Mouse (Mus musculus): ENCODE data around the gene Epha6.

Epha6 gene

DNA sequence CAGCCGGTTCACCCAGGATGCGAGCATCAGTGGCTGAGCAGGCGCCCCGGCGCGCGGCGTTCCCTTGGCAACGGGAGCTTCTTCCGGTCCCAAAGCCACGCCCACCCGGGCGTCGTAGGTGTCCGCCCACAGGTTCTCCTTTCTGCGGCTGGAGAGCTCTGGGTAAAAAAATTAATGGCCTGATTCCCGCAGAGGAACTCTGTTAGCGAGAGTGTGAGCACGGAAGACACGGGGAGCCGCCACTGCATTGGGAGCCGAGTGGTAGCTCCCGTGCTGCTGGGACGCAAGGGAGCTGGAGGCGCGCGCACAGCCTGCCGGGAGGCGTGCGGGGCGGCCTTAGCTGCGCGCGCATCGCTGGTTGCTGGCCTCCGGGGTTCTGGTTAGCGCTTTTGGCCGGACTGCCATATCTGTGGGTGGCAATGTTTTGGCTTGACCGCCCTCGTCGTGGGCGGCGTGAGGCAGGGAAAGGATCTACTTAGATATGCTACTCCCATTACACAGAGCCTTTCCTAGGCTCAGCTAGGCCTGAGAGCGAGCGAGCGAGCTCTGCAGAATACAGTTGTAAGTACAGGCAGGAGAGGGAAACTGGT lies 966.1 kb downstream of the Epha6 start, which contains the start of gene Arl6:
TSS of gene Arl6 (minus strand) at position 290 of the 590 bp plus-strand sequence.
- DNase-seq, result peak; percentile 97

DNA sequence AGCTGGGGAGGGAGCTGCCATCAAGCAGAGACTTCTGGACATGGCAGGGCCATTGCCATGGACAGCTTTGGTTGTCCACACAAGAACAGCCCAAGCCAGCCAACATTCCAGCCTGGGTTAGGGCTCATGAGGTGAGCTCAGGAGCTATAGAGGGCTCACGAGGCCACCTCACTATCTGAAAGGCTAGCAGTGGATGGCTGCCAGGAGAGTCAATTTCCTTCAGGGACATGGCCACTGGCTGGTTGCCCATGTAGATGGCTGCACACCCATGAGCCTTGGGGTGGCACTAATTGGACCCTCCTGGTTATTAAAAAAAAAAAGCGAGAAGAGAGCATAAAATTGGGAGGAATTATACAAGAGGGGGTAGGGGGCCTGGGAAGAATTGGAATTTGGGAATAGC lies 970.7 kb downstream of the Epha6 start:
- DNase-seq, result peak; percentile 5 to 40

DNA sequence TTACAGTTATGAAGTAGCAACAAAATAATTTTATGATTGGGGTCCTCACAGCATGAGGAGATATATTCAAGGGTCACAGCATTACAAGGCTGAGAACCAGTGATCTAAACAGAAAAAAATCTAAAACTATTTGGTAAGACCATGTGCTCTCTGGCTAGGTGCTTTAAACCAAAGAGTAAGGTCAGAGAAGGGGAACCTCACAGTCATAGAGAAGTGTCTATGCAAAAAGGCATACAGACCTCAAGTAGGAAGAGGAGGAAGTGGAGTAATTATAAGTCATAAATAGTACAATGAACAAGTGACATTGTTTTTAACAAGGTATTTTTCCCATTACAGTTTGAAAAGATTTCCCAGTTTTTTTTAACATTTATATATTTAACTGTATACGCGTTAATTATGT lies 983.8 kb downstream of the Epha6 start:
- DNase-seq, result no peak

GRCm38 (mm10) chr16:59617167-59617566 lies 988.2 kb downstream of the Epha6 start:
- DNase-seq, result peak; percentile 13 to 43

GRCm38 (mm10) chr16:59615675-59616074 lies 989.7 kb downstream of the Epha6 start:
- no peak for DNase-seq

DNA sequence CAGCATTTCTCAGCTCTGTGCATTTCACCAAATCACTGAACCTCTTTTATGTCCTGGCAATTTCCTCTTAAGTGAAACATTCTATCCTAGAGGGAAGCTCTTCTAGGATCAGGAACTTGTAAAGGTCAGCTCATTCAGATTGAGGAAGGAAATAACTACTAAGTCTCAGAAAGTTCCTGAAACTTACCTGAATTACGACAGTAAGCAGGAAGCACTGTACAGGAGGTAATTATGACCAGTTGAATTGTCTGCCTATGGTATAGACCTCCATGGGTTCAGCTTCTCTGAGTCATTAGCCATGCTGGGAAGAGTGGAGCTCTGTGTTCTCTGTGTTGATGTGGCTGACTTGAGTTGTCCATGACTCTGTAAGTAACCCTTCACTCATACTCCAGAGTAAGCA lies 994.6 kb downstream of the Epha6 start:
- no peak for DNase-seq

GRCm38 (mm10) chr16:59604078-59604781 lies 1001.1 kb downstream of the Epha6 start:
- peak in 1 of 2 experiments; percentile 13 for DNase-seq
